Mouse (Mus musculus): Measurements from ENCODE around the gene Nyap2. TPM values are rescaled to one million over a fixed set of nuclear protein-coding genes. Genes with fewer than 3 reads are reported as not detected.

The Nyap2 gene
- 1.1 TPM in 2 replicates for polyA plus RNA-seq (2014; fragmentation: Nextera tagmentation; extraction: Ambion mirVana)

- peak within 1 kb of the TSS; percentile 17 for H3K9ac ChIP-seq (ENCODE audit: low read length)
- no peaks in the 10 kb centered on the region for H3K9me3 ChIP-seq (ENCODE audit: control insufficient read depth, low read length)
- peak; percentile 52 for DNase-seq (ENCODE audit: low spot score)
- WGBS = 16% methylated on average over 16 of the region's 16 CpGs
- H3K27ac ChIP-seq (ENCODE audit: low read depth, low read length) = peak within 1 kb of the TSS; percentile 73
- H3K4me2 ChIP-seq (ENCODE audit: low read depth, low read length, severe bottlenecking) = peak within 1 kb of the TSS; percentile 39
- peak; percentile 64 for ATAC-seq (replicated peaks; ENCODE audit: low FRiP score)
- no peaks in the 10 kb centered on the region for H3K27me3 ChIP-seq (ENCODE audit: control insufficient read depth, insufficient read depth, low read length)
- H3K4me3 ChIP-seq (ENCODE audit: low read depth, low read length) = peak within 1 kb of the TSS; percentile 14
- H3K36me3 ChIP-seq (ENCODE audit: control insufficient read depth, insufficient read depth, low read length) = no peaks in the 10 kb centered on the region
- no peaks in the 10 kb centered on the region for H3K4me1 ChIP-seq (replicated peaks; ENCODE audit: control insufficient read depth, insufficient read depth, low read length)
Measured at GRCm38 (mm10) chr1:81076831-81077664, at the start of gene Nyap2. Nyap2 (plus strand) TSS chr1:81076950.

GRCm38 (mm10) chr1:81042907-81043868 is 33.6 kb upstream of the Nyap2 start:
- ATAC-seq (replicated peaks; ENCODE audit: low FRiP score) (0 out of 2 replicates have a peak, but pooled peaks have one; percentile 63), DNase-seq (ENCODE audit: low spot score) (no peak)
- no peaks in the 10 kb centered on the region for H3K27me3 ChIP-seq (ENCODE audit: control insufficient read depth, insufficient read depth, low read length)
- H3K36me3 ChIP-seq (ENCODE audit: control insufficient read depth, insufficient read depth, low read length) = no peaks in the 10 kb centered on the region
- no peak overlapping the region for H3K4me2 ChIP-seq (ENCODE audit: low read depth, low read length, severe bottlenecking)
- H3K9ac ChIP-seq (ENCODE audit: low read length) = no peak overlapping the region
- no peaks in the 10 kb centered on the region for H3K4me1 ChIP-seq (replicated peaks; ENCODE audit: control insufficient read depth, insufficient read depth, low read length)
- 61% methylated on average over 5 of the region's 5 CpGs for WGBS
- H3K27ac ChIP-seq (ENCODE audit: low read depth, low read length) = no peak overlapping the region
- H3K9me3 ChIP-seq (ENCODE audit: control insufficient read depth, low read length) = no peaks in the 10 kb centered on the region
- no peak overlapping the region for H3K4me3 ChIP-seq (ENCODE audit: low read depth, low read length)

DNA sequence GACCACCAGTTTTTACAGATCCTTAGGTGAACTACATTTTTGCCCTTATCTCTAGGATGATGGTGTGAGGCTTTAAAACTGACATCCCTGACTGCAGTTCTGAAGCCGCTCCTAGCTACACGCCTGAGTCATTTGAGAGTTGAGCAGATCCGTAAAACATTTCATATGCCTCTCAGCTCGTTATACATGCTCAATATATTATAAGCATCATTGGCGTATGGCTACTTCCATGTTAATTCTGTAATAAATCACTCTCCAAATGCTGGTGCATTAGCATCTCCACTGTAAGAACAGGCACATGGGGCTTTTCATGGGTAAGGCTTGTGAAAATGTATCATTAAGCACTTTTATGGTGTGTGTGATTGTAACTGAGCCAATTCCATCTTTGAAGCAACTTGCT is 18.4 kb upstream of the Nyap2 start:
- DNase-seq (ENCODE audit: low spot score) = no peak
- no peaks in the 10 kb centered on the region for H3K4me1 ChIP-seq (replicated peaks; ENCODE audit: control insufficient read depth, insufficient read depth, low read length)
- no peaks in the 10 kb centered on the region for H3K27me3 ChIP-seq (ENCODE audit: control insufficient read depth, insufficient read depth, low read length)
- no peak for ATAC-seq (replicated peaks; ENCODE audit: low FRiP score)
- WGBS = 90% methylated on average over 5 of the region's 5 CpGs
- H3K9me3 ChIP-seq (ENCODE audit: control insufficient read depth, low read length) = no peaks in the 10 kb centered on the region
- H3K9ac ChIP-seq (ENCODE audit: low read length) = no peak overlapping the region
- no peak overlapping the region for H3K4me2 ChIP-seq (ENCODE audit: low read depth, low read length, severe bottlenecking)
- H3K36me3 ChIP-seq (ENCODE audit: control insufficient read depth, insufficient read depth, low read length) = no peaks in the 10 kb centered on the region
- H3K27ac ChIP-seq (ENCODE audit: low read depth, low read length) = no peak overlapping the region
- no peak overlapping the region for H3K4me3 ChIP-seq (ENCODE audit: low read depth, low read length)

- DNase-seq (ENCODE audit: low spot score) (no peak), ATAC-seq (replicated peaks; ENCODE audit: low FRiP score) (no peak)
- no peak overlapping the region for H3K9ac ChIP-seq (ENCODE audit: low read length)
- H3K9me3 ChIP-seq (ENCODE audit: control insufficient read depth, low read length) = no peaks in the 10 kb centered on the region
- 72% methylated on average over 2 of the region's 2 CpGs for WGBS
- no peaks in the 10 kb centered on the region for H3K27me3 ChIP-seq (ENCODE audit: control insufficient read depth, insufficient read depth, low read length)
- no peak overlapping the region for H3K4me3 ChIP-seq (ENCODE audit: low read depth, low read length)
- no peaks in the 10 kb centered on the region for H3K4me1 ChIP-seq (replicated peaks; ENCODE audit: control insufficient read depth, insufficient read depth, low read length)
- no peak overlapping the region for H3K4me2 ChIP-seq (ENCODE audit: low read depth, low read length, severe bottlenecking)
- no peak overlapping the region for H3K27ac ChIP-seq (ENCODE audit: low read depth, low read length)
- H3K36me3 ChIP-seq (ENCODE audit: control insufficient read depth, insufficient read depth, low read length) = no peaks in the 10 kb centered on the region
Measured at GRCm38 (mm10) chr1:81058835-81059234, 17.9 kb upstream of the Nyap2 start.

DNA sequence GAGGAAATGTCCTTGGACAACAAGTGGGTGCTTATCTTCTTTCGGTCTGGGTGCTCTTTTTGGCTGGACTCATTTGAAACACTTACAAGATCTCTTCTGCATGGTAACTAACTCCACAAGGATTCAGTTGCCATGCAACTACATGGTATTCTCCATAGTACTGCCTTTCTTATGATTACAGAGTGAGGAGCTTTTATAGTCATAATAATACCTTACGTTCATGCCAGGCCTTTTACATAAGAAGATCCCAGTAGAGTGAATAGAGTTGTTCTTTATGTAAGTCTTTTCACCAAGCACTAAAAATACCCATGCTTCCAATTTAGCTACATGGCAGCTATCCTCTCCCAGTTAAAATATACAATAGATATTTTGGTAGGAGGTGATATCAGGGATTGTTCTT is 13.9 kb upstream of the Nyap2 start:
- Histone ChIP-seq H3K4me3 (ENCODE audit: low read depth, low read length) (no peak overlapping the region), H3K9me3 (ENCODE audit: control insufficient read depth, low read length) (no peaks in the 10 kb centered on the region), H3K9ac (ENCODE audit: low read length) (no peak overlapping the region), H3K4me1 (replicated peaks; ENCODE audit: control insufficient read depth, insufficient read depth, low read length) (no peaks in the 10 kb centered on the region), H3K27me3 (ENCODE audit: control insufficient read depth, insufficient read depth, low read length) (no peaks in the 10 kb centered on the region), H3K4me2 (ENCODE audit: low read depth, low read length, severe bottlenecking) (no peak overlapping the region), H3K27ac (ENCODE audit: low read depth, low read length) (no peak overlapping the region), H3K36me3 (ENCODE audit: control insufficient read depth, insufficient read depth, low read length) (no peaks in the 10 kb centered on the region)
- 93% methylated on average over 2 of the region's 2 CpGs for WGBS
- no peak for DNase-seq (ENCODE audit: low spot score)
- no peak for ATAC-seq (replicated peaks; ENCODE audit: low FRiP score)

GRCm38 (mm10) chr1:81076259-81076658 is 491 bp upstream of the Nyap2 start:
- no peak overlapping the region for H3K4me2 ChIP-seq (ENCODE audit: low read depth, low read length, severe bottlenecking)
- no peaks in the 10 kb centered on the region for H3K4me1 ChIP-seq (replicated peaks; ENCODE audit: control insufficient read depth, insufficient read depth, low read length)
- DNase-seq (ENCODE audit: low spot score) (no peak), ATAC-seq (replicated peaks; ENCODE audit: low FRiP score) (peak; percentile 85)
- WGBS = 37% methylated on average over 9 of the region's 9 CpGs
- H3K27ac ChIP-seq (ENCODE audit: low read depth, low read length) = no peak overlapping the region
- no peak overlapping the region for H3K4me3 ChIP-seq (ENCODE audit: low read depth, low read length)
- no peaks in the 10 kb centered on the region for H3K27me3 ChIP-seq (ENCODE audit: control insufficient read depth, insufficient read depth, low read length)
- no peak overlapping the region for H3K9ac ChIP-seq (ENCODE audit: low read length)
- no peaks in the 10 kb centered on the region for H3K9me3 ChIP-seq (ENCODE audit: control insufficient read depth, low read length)
- H3K36me3 ChIP-seq (ENCODE audit: control insufficient read depth, insufficient read depth, low read length) = no peaks in the 10 kb centered on the region

DNA sequence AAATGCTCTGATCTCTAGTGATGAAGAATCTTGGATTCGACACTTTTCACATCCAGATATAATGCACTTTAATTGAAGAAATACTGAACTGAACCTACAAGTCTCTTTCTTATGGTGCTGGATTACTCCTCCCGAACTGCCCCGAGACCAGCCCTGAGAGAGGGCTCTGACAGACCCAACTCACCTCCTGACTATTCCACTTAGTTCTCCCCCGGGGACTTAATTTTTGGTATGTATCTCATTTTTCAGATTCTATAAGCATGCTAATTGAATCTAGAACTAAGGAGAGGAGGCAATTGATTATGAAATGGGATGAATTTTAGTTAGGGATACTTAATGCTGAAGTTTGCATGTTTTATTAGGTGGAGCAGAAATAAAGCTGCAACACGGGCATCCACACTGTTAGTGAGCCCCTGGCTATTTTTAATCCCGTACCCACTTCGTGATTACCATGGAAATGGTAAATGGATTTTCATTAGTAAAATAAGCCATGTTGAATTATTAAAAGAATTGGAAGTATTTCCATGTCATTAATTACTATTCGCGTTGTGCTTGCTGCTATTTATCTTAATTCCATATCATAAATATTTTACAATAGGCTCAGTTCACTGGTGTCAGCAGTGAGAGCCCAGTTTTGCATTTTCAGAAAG is 1.0 kb downstream of the Nyap2 start:
- DNase-seq (ENCODE audit: low spot score) (no peak), ATAC-seq (replicated peaks; ENCODE audit: low FRiP score) (no peak)
- Histone ChIP-seq H3K27ac (ENCODE audit: low read depth, low read length) (no peak overlapping the region), H3K9me3 (ENCODE audit: control insufficient read depth, low read length) (no peaks in the 10 kb centered on the region), H3K4me1 (replicated peaks; ENCODE audit: control insufficient read depth, insufficient read depth, low read length) (no peaks in the 10 kb centered on the region), H3K9ac (ENCODE audit: low read length) (no peak overlapping the region; the same call in 1 of the 2 replicates), H3K36me3 (ENCODE audit: control insufficient read depth, insufficient read depth, low read length) (no peaks in the 10 kb centered on the region), H3K4me2 (ENCODE audit: low read depth, low read length, severe bottlenecking) (peak overlapping the region; percentile 39), H3K4me3 (ENCODE audit: low read depth, low read length) (peak overlapping the region; percentile 6; the same call in 1 of the 2 replicates), H3K27me3 (ENCODE audit: control insufficient read depth, insufficient read depth, low read length) (no peaks in the 10 kb centered on the region)
- 69% methylated on average over 9 of the region's 9 CpGs for WGBS

- ATAC-seq (replicated peaks; ENCODE audit: low FRiP score) (no peak), DNase-seq (ENCODE audit: low spot score) (no peak)
- Histone ChIP-seq H3K4me1 (replicated peaks; ENCODE audit: control insufficient read depth, insufficient read depth, low read length) (no peaks in the 10 kb centered on the region), H3K9ac (ENCODE audit: low read length) (no peak overlapping the region), H3K36me3 (ENCODE audit: control insufficient read depth, insufficient read depth, low read length) (no peaks in the 10 kb centered on the region), H3K27me3 (ENCODE audit: control insufficient read depth, insufficient read depth, low read length) (no peaks in the 10 kb centered on the region), H3K9me3 (ENCODE audit: control insufficient read depth, low read length) (no peaks in the 10 kb centered on the region), H3K4me3 (ENCODE audit: low read depth, low read length) (no peak overlapping the region), H3K4me2 (ENCODE audit: low read depth, low read length, severe bottlenecking) (no peak overlapping the region), H3K27ac (ENCODE audit: low read depth, low read length) (no peak overlapping the region)
- 74% methylated on average over 5 of the region's 5 CpGs for WGBS
Measured at GRCm38 (mm10) chr1:81087485-81087884, 10.7 kb downstream of the Nyap2 start.

All from forebrain, embryonic 11.5 days (tissue).